Mouse (Mus musculus) retina, adult 2 months (tissue): ENCODE measurements around the gene Kcnab2.

Experiments used
- DNase-seq: peaks from one replicate; pipeline ENCODE4 v3.0.0-alpha.2; 2012; ENCODE audit warnings: low read depth, low spot score

Kcnab2 gene

GRCm38 (mm10) chr4:152453079-152453478, 24.6 kb downstream of the Kcnab2 start:
- no peak for DNase-seq

GRCm38 (mm10) chr4:152451371-152451770, 26.3 kb downstream of the Kcnab2 start:
- DNase-seq = no peak

- DNase-seq = no peak
Observed at GRCm38 (mm10) chr4:152448666-152449018, 29.0 kb downstream of the Kcnab2 start.

GRCm38 (mm10) chr4:152447731-152448665, 29.7 kb downstream of the Kcnab2 start:
- no peak for DNase-seq

GRCm38 (mm10) chr4:152446178-152446577, 31.5 kb downstream of the Kcnab2 start:
- DNase-seq = no peak

GRCm38 (mm10) chr4:152441536-152441935, 36.1 kb downstream of the Kcnab2 start:
- no peak for DNase-seq

GRCm38 (mm10) chr4:152440882-152441281, 36.8 kb downstream of the Kcnab2 start:
- no peak for DNase-seq

GRCm38 (mm10) chr4:152435255-152435654, 42.4 kb downstream of the Kcnab2 start:
- DNase-seq = peak; percentile 69

- DNase-seq = peak; percentile 90
Observed at GRCm38 (mm10) chr4:152434836-152435235, 42.8 kb downstream of the Kcnab2 start.

- no peak for DNase-seq
Observed at GRCm38 (mm10) chr4:152432308-152432707, 45.4 kb downstream of the Kcnab2 start.

GRCm38 (mm10) chr4:152428259-152428658, 49.4 kb downstream of the Kcnab2 start:
- no peak for DNase-seq

- DNase-seq = no peak
Observed at GRCm38 (mm10) chr4:152424922-152425321, 52.7 kb downstream of the Kcnab2 start.

GRCm38 (mm10) chr4:152424341-152424740, 53.3 kb downstream of the Kcnab2 start:
- no peak for DNase-seq

GRCm38 (mm10) chr4:152423576-152423975, 54.1 kb downstream of the Kcnab2 start:
- DNase-seq = no peak

- no peak for DNase-seq
Observed at GRCm38 (mm10) chr4:152418229-152419060, 59.2 kb downstream of the Kcnab2 start.

- DNase-seq = no peak
Observed at GRCm38 (mm10) chr4:152412524-152413080, 65.1 kb downstream of the Kcnab2 start.

- DNase-seq = no peak
Observed at GRCm38 (mm10) chr4:152410961-152411360, 66.7 kb downstream of the Kcnab2 start.

- no peak for DNase-seq
Observed at GRCm38 (mm10) chr4:152406531-152406930, 71.1 kb downstream of the Kcnab2 start.

GRCm38 (mm10) chr4:152405671-152406201, 71.9 kb downstream of the Kcnab2 start:
- DNase-seq = no peak

GRCm38 (mm10) chr4:152405143-152405542, 72.5 kb downstream of the Kcnab2 start:
- no peak for DNase-seq

- no peak for DNase-seq
Observed at GRCm38 (mm10) chr4:152398926-152399325, 78.7 kb downstream of the Kcnab2 start.

- DNase-seq = no peak
Observed at GRCm38 (mm10) chr4:152392627-152393026, 85.0 kb downstream of the Kcnab2 start.
